Mouse (Mus musculus): ENCODE results near the gene Grk2. TPM values are rescaled to one million over a fixed set of nuclear protein-coding genes. Genes with fewer than 3 reads are reported as not detected.

Gene Grk2
- 10 to 100 TPM; 37.7 to 44.4 TPM for polyA plus RNA-seq (2012; fragmentation: generic; extraction: Trizol)

DNA sequence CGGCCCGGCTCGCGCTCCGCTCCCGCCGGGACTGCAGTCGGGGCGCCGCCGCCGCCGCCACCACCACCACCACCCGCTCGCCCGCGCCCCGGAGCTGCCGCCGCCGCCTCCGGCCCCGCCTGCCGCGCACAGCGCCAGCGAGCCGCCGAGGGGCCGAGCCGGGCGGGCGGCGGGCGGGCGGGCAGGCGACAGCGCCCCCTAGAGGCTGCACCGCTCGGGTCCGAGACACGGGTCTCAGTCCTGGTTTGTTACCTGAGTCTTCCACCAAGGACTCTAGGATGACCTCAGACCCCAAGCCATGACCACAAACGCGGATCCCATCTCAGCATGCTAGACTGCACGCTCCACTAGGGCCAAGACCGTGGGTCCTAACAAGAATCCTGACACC is at the start of gene Grk2:
TSS of gene Grk2 (minus strand) at position 33 of the 388 bp plus-strand sequence.

DNA sequence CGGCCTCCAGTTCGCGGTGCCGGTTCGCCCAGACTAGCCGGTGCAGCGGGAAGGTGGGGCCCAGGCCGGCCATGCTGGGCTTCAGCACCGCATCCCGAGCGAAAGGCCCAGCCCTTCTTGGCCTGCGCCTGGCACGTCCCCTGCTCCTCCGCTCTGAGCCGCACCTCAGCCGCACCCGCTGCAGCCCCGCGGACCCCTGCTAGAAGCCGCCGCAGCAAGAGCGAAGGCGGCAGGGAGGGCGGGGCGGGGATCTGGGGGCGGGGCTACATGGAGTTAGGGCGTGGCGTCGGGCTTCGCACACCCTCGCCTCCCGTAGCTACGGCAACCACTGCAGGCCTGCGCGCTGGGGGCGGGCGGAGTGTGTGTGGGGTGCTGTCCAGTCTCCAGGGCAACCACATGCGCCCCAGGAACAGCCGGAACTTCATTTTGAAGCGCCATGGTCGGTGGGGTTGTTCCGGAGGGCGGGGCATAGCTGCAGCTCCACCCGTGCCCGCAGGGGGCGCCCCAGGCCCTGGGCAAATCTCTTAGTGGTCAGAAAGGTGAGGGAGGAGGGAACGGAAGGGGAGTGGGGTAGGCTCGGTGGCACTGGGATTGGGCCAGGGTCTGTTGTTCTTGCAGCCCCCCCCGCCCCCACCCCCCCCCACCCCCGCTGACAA is 23.0 kb downstream of the Grk2 start, which contains the start of gene Ankrd13d:
TSS of gene Ankrd13d (minus strand) at position 240 of the 656 bp plus-strand sequence.

DNA sequence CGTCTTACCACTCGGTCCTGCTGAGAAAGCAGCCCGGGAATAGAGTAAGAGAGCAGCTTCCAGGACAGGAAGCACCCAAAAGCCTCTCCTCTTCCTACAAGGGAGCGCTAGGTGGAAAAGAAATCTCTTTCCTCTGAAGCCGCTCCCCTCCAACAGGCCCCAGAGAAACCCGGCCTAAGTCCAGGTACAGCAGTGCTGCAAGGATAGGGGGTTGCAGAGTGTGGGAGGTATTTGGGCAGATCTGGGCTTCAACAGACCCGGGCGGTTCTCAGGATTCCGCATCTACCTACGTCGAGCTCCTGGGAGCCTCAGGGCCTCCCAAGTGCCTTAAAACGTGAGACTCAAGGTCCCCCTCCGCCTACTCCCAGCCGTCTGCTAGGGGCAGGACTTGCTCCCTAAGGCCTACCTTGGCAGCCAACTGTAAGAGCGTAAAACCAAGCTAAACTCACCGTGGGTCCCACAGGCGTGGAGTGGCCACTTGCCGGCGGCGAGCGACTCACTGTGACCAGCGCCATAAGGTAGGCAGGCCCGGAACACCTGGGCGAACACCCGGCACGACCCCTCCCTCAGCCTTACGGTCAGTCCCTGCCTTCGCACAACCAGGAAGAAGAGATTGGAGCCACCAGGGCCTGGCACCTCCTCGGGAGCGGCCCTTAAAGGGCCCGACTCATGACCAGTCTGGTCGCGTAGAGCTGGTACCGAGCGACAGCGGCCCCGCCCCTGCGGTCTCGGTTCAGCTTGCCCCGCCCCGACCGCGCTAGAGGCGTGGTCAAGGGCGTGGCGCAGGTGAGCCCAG is 37.3 kb downstream of the Grk2 start, which contains the start of gene Ssh3:
TSS of gene Ssh3 (minus strand) at position 615 of the 796 bp plus-strand sequence.

Other genes starting within 250 kb of the Grk2 start
- under 1 TPM; 0.15 to 0.18 TPM for gene Gstp3, start 246.7 kb downstream of the Grk2 start, polyA plus RNA-seq (2012; fragmentation: generic; extraction: Trizol)
- gene Cabp2, start 224.6 kb downstream of the Grk2 start, polyA plus RNA-seq (2012; fragmentation: generic; extraction: Trizol) = not detected
- gene Cdk2ap2, start 209.0 kb downstream of the Grk2 start, polyA plus RNA-seq (2012; fragmentation: generic; extraction: Trizol) = 100 to 1,000 TPM in 1 of 2 experiments, 10 to 100 TPM in 1; 86.0 to 148 TPM
- 10 to 100 TPM; 48.2 to 61.6 TPM for gene Pitpnm1, start 206.2 kb downstream of the Grk2 start, polyA plus RNA-seq (2012; fragmentation: generic; extraction: Trizol)
- gene Aip, start 180.4 kb downstream of the Grk2 start, polyA plus RNA-seq (2012; fragmentation: generic; extraction: Trizol) = 100 to 1,000 TPM; 201 to 241 TPM
- gene Gpr152, start 166.4 kb downstream of the Grk2 start, polyA plus RNA-seq (2012; fragmentation: generic; extraction: Trizol) = under 1 TPM in 1 of 2 experiments, not detected in 1; 0.09 TPM
- under 1 TPM; 0.14 to 0.38 TPM for gene Cabp4, start 162.2 kb downstream of the Grk2 start, polyA plus RNA-seq (2012; fragmentation: generic; extraction: Trizol)
- 100 to 1,000 TPM; 256 to 440 TPM for gene Coro1b, start 157.6 kb downstream of the Grk2 start, polyA plus RNA-seq (2012; fragmentation: generic; extraction: Trizol)
- 1 to 10 TPM; 6.5 to 9.5 TPM for gene Ptprcap, start 152.6 kb downstream of the Grk2 start, polyA plus RNA-seq (2012; fragmentation: generic; extraction: Trizol)
- 10 to 100 TPM; 28.6 to 29.9 TPM for gene Rps6kb2, start 142.9 kb downstream of the Grk2 start, polyA plus RNA-seq (2012; fragmentation: generic; extraction: Trizol)
- gene Carns1, start 130.7 kb downstream of the Grk2 start, polyA plus RNA-seq (2012; fragmentation: generic; extraction: Trizol) = 10 to 100 TPM in 1 of 2 experiments, 1 to 10 TPM in 1; 1.8 to 16.2 TPM
- 1 to 10 TPM in 1 of 2 experiments, under 1 TPM in 1; 0.63 to 1.7 TPM for gene Tbc1d10c, start 114.9 kb downstream of the Grk2 start, polyA plus RNA-seq (2012; fragmentation: generic; extraction: Trizol)
- gene Ppp1ca, start 114.2 kb downstream of the Grk2 start, polyA plus RNA-seq (2012; fragmentation: generic; extraction: Trizol) = 1,000 to 10,000 TPM in 1 of 2 experiments, 100 to 1,000 TPM in 1; 727 to 1,261 TPM
- gene Rad9a, start 104.6 kb downstream of the Grk2 start, polyA plus RNA-seq (2012; fragmentation: generic; extraction: Trizol) = 10 to 100 TPM; 25.1 to 36.1 TPM
- gene Clcf1, start 92.0 kb downstream of the Grk2 start, polyA plus RNA-seq (2012; fragmentation: generic; extraction: Trizol) = 10 to 100 TPM in 1 of 2 experiments, 1 to 10 TPM in 1; 7.5 to 24.4 TPM
- gene AC109138.7, start 91.9 kb downstream of the Grk2 start, polyA plus RNA-seq (2012; fragmentation: generic; extraction: Trizol) = 1 to 10 TPM in 1 of 2 experiments, not detected in 1; 3.9 TPM
- 100 to 1,000 TPM; 131 to 165 TPM for gene Pold4, start 74.3 kb downstream of the Grk2 start, polyA plus RNA-seq (2012; fragmentation: generic; extraction: Trizol)
- 10 to 100 TPM in 1 of 2 experiments, 1 to 10 TPM in 1; 7.4 to 30.3 TPM for gene Ssh3, start 37.0 kb downstream of the Grk2 start, polyA plus RNA-seq (2012; fragmentation: generic; extraction: Trizol)
- gene Ankrd13d, start 23.1 kb downstream of the Grk2 start, polyA plus RNA-seq (2012; fragmentation: generic; extraction: Trizol) = 1 to 10 TPM in 1 of 2 experiments, under 1 TPM in 1; 0.77 to 4.5 TPM
- gene Kdm2a, start 92.1 kb upstream of the Grk2 start, polyA plus RNA-seq (2012; fragmentation: generic; extraction: Trizol) = 10 to 100 TPM in 1 of 2 experiments, 1 to 10 TPM in 1; 3.2 to 33.4 TPM
- 10 to 100 TPM; 48.3 to 66.3 TPM for gene Rhod, start 133.2 kb upstream of the Grk2 start, polyA plus RNA-seq (2012; fragmentation: generic; extraction: Trizol)
- gene Syt12, start 171.2 kb upstream of the Grk2 start, polyA plus RNA-seq (2012; fragmentation: generic; extraction: Trizol) = 1 to 10 TPM; 1.6 TPM
- under 1 TPM in 1 of 2 experiments, not detected in 1; 0.09 TPM for gene 2010003K11Rik, start 192.4 kb upstream of the Grk2 start, polyA plus RNA-seq (2012; fragmentation: generic; extraction: Trizol)
- gene Pcx, start 204.2 kb upstream of the Grk2 start, polyA plus RNA-seq (2012; fragmentation: generic; extraction: Trizol) = 10 to 100 TPM; 15.5 to 38.7 TPM

Measured in C3H10T1/2 (cell line).